Mouse (Mus musculus) G1E (cell line): ENCODE data around the gene Acvr2a. TPM values are rescaled to one million over a fixed set of nuclear protein-coding genes. Genes with fewer than 3 reads are reported as not detected.

Experiments used
- ATAC-seq: 2 replicates; pipeline ENCODE4 v1.8.0; 2016; ENCODE audit warnings: mild to moderate bottlenecking; ENCODE audit not compliant: insufficient number of reproducible peaks, poor library complexity, low FRiP score, severe bottlenecking; ENCODE audit errors: extremely low read depth
- DNase-seq: peaks from one replicate; pipeline ENCODE4 v3.0.0; 2012; ENCODE audit warnings: low spot score
- H3K27me3 ChIP-seq: 2 replicates; pipeline ENCODE4 v1.6.1; 2012; ENCODE audit warnings: mild to moderate bottlenecking, low read length, inconsistent platforms; ENCODE audit not compliant: insufficient read depth
- H3K36me3 ChIP-seq: replicated peaks from 2 replicates; pipeline ENCODE3; 2012; ENCODE audit warnings: mild to moderate bottlenecking, inconsistent platforms
- H3K4me1 ChIP-seq: 2 replicates; pipeline ENCODE4 v1.6.1; 2012; ENCODE audit warnings: low read depth, low read length, inconsistent platforms, mixed read lengths; ENCODE audit not compliant: insufficient read depth
- H3K4me3 ChIP-seq: 2 replicates; pipeline ENCODE4 v1.5.1; 2012; ENCODE audit warnings: low read depth, mild to moderate bottlenecking, inconsistent platforms, low read length, moderate library complexity, mixed read lengths
- H3K9me3 ChIP-seq: replicated peaks from 2 replicates; pipeline ENCODE4 v1.6.1; 2012; ENCODE audit warnings: inconsistent platforms
- CTCF ChIP-seq: IDR thresholded peaks from 2 replicates; pipeline ENCODE4 v1.5.1; 2012; ENCODE audit warnings: low read depth, low read length, inconsistent platforms, mixed read lengths
- GATA1 ChIP-seq: IDR thresholded peaks from 2 replicates; pipeline ENCODE4 v1.6.1; 2012; ENCODE audit warnings: borderline replicate concordance, low read length, inconsistent platforms, mixed read lengths
- GATA2 ChIP-seq: IDR thresholded peaks from 2 replicates; pipeline ENCODE4 v1.6.1; 2012; ENCODE audit warnings: low read depth, low read length, inconsistent platforms, borderline replicate concordance
- POLR2AphosphoS5 ChIP-seq: IDR thresholded peaks from 2 replicates; pipeline ENCODE4 v1.6.1; 2012; ENCODE audit warnings: low read depth, low read length, inconsistent platforms; ENCODE audit not compliant: insufficient replicate concordance
- TAL1 ChIP-seq: conservative IDR thresholded peaks from 2 replicates; pipeline ENCODE4 v1.6.1; 2012; ENCODE audit warnings: low read depth, low read length, inconsistent platforms, mixed read lengths
- polyA plus RNA-seq: library from polyadenylated mRNA; stranded (reverse); fragments of >175 nt; gene quantifications from 2 replicates; pipeline ENCODE4 v1.2.3, GENCODE M21; 2012
- total RNA-seq, 2 experiments: library from RNA; stranded (forward) in 1 of 2; stranded (reverse) in 1 of 2; fragments of 200-1000 nt in 1 of 2; fragments of >200 nt in 1 of 2; fragmentation: Nextera tagmentation in 1 of 2; gene quantifications; 2 replicates each; pipeline ENCODE4 v1.2.3; 2014 to 2017

The Acvr2a gene
- total and polyA plus RNA-seq, 3 experiments: 0.24 to 4.2 (median 3.7) TPM

GRCm38 (mm10) chr2:48935058-48935457 lies 121.1 kb downstream of the Acvr2a start:
- peaks cover 49% of the 10 kb centered on the region for H3K36me3 ChIP-seq
- no peak overlapping the region for H3K4me3 ChIP-seq
- DNase-seq (no peak), ATAC-seq (peak; percentile 78)
- no peaks in the 10 kb centered on the region for H3K27me3 ChIP-seq
- H3K9me3 ChIP-seq: no peaks in the 10 kb centered on the region
- no peak for TF ChIP-seq TAL1
- TF ChIP-seq GATA1: no peak
- no peak for TF ChIP-seq CTCF
- TF ChIP-seq GATA2: no peak
- no peak for TF ChIP-seq POLR2AphosphoS5
- H3K4me1 ChIP-seq: peaks cover 5% of the 10 kb centered on the region; the same call in 1 of the 2 replicates

- ATAC-seq (no peak), DNase-seq (no peak)
- H3K4me1 ChIP-seq: peaks cover 9% of the 10 kb centered on the region
- H3K4me3 ChIP-seq: peak overlapping the region; percentile 95
- peaks cover 2% of the 10 kb centered on the region for H3K36me3 ChIP-seq
- no peaks in the 10 kb centered on the region for H3K27me3 ChIP-seq
- H3K9me3 ChIP-seq: no peaks in the 10 kb centered on the region
- TF ChIP-seq POLR2AphosphoS5: no peak
- no peak for TF ChIP-seq GATA2
- TF ChIP-seq CTCF: no peak
Observed at GRCm38 (mm10) chr2:48947761-48948160, 133.9 kb downstream of the Acvr2a start.

DNA sequence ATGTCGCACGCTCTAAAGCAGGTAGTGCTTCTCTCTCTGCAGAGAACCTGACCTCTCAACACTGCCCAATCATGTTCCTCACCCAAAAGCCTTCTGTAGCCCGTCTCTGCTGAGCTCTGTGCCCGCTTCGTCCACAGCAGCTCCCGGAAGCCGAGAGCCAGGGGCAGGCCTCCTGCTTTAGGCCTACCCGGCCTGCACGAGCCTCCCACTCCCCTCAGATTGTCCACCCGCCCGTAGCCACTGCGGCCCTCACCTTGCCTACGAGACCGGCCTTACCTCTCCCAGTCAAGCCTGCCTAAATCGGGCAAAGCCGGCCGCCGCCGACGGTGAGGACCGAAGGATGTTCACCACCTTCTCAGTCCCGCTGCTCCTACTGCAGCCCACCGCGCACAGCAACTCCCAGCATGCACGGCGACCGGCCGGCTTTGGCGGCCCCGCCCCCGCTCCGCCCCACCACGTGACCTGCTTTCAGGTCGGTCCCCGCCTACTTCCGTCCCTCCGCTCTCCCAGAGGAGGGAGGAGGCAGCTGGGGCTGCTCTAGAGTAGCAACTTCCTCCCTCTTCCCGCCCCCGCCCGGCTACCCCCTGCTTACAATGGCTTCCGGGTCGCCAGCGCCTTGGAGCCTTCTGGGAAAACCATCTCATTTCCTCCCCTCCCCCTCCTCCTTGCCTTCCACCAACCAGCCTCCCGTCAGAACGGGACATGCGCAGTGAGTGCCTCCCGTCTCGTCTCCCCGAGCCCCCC lies 135.1 kb downstream of the Acvr2a start, which contains the start of gene Mbd5:
Gene Mbd5, plus strand, starts transcription at position 668 of the 744 bp plus-strand sequence.
- DNase-seq: peak; percentile 86
- TF ChIP-seq CTCF (no peak), GATA1 (no peak), POLR2AphosphoS5 (no peak), TAL1 (no peak), GATA2 (no peak)
- peak within 1 kb of the TSS; percentile 95 for H3K4me3 ChIP-seq
- ATAC-seq: peak; percentile 97
- peaks cover 9% of the 10 kb centered on the region for H3K4me1 ChIP-seq
- no peaks in the 10 kb centered on the region for H3K36me3 ChIP-seq
- H3K9me3 ChIP-seq: no peaks in the 10 kb centered on the region
- no peaks in the 10 kb centered on the region for H3K27me3 ChIP-seq

DNA sequence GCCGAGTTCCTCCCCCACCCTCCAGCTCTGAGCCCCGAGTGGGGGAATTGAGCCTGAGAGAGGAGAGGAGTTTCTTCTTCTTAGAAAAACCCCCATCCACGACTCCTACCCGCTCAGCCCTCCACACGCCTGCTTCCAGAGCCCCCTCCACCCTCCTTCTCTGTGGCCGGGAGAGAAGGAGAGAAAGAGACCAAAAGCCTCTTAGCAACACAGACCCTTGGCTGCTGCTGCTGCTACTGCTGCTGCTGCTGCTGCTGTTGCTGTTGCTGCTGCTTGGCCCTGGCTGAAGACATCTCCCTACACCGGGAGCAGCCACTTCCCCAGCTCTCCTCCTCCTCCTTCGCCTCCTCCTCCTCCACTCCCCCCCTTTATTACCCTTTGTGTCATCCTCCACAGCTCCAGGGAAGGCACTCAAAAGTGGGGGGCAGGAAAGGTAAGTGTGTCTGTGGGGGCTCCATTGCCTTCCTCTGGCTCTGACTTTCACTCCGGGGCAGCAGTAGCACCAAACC lies 135.9 kb downstream of the Acvr2a start:
- DNase-seq (peak; percentile 8), ATAC-seq (peak; percentile 9; the same call in 1 of the 2 replicates)
- Histone ChIP-seq H3K4me3 (peak overlapping the region; percentile 95), H3K9me3 (no peaks in the 10 kb centered on the region), H3K36me3 (no peaks in the 10 kb centered on the region), H3K27me3 (no peaks in the 10 kb centered on the region), H3K4me1 (peaks cover 9% of the 10 kb centered on the region)
- TF ChIP-seq CTCF: no peak
- no peak for TF ChIP-seq GATA1
- TF ChIP-seq TAL1: no peak
- no peak for TF ChIP-seq GATA2
- no peak for TF ChIP-seq POLR2AphosphoS5

DNA sequence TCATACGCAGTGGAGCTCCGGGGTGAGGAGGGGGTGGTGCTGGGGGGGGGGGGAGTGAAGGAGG lies 136.2 kb downstream of the Acvr2a start, which contains the start of gene Orc4:
Gene Orc4, minus strand, starts transcription at position 26 of the 64 bp plus-strand sequence.
- no peak for ATAC-seq
- H3K27me3 ChIP-seq: no peaks in the 10 kb centered on the region
- no peak for TF ChIP-seq POLR2AphosphoS5
- no peak for TF ChIP-seq TAL1
- no peak for TF ChIP-seq GATA2

GRCm38 (mm10) chr2:48950316-48950880 lies 136.5 kb downstream of the Acvr2a start:
- DNase-seq (no peak), ATAC-seq (no peak)
- no peaks in the 10 kb centered on the region for H3K27me3 ChIP-seq
- peak overlapping the region; percentile 95 for H3K4me3 ChIP-seq
- no peaks in the 10 kb centered on the region for H3K9me3 ChIP-seq
- TF ChIP-seq CTCF (no peak), GATA1 (no peak), GATA2 (no peak), TAL1 (no peak), POLR2AphosphoS5 (no peak)
- no peaks in the 10 kb centered on the region for H3K36me3 ChIP-seq
- peaks cover 9% of the 10 kb centered on the region for H3K4me1 ChIP-seq

More for the DNA sequence above, 136.2 kb downstream of the Acvr2a start, which contains the start of gene Orc4:
- Histone ChIP-seq H3K36me3 (no peaks in the 10 kb centered on the region), H3K9me3 (no peaks in the 10 kb centered on the region), H3K4me3 (peak within 1 kb of the TSS; percentile 95), H3K4me1 (peaks cover 9% of the 10 kb centered on the region)
- DNase-seq: no peak

Other genes starting within 250 kb of the Acvr2a start
- gene Mbd5, start 135.4 kb downstream of the Acvr2a start, total RNA-seq (2014; fragmentation: Nextera tagmentation): 45.8 and 48.0 TPM in 2 replicates
- gene Mbd5, start 135.4 kb downstream of the Acvr2a start, total RNA-seq (2017): 13.4 and 15.2 TPM in 2 replicates
- gene Mbd5, start 135.4 kb downstream of the Acvr2a start, polyA plus RNA-seq: 0.92 and 1.0 TPM in 2 replicates
- 340 and 363 TPM in 2 replicates for gene Orc4, start 136.2 kb downstream of the Acvr2a start, total RNA-seq (2014; fragmentation: Nextera tagmentation)
- 194 and 233 TPM in 2 replicates for gene Orc4, start 136.2 kb downstream of the Acvr2a start, total RNA-seq (2017)
- 22.1 and 23.7 TPM in 2 replicates for gene Orc4, start 136.2 kb downstream of the Acvr2a start, polyA plus RNA-seq